Mouse (Mus musculus) gastrocnemius, postnatal 36 days (tissue): Measurements from ENCODE around the gene Dner. TPM values are rescaled to one million over a fixed set of nuclear protein-coding genes. Genes with fewer than 3 reads are reported as not detected.

Experiments used
- DNase-seq, 2 experiments: peaks; one replicate each; pipeline ENCODE4 v3.0.0; 2022
- intact Hi-C: fragments of 180-260 bp; cut with DNase I; formaldehyde crosslinking; loops from one replicate; pipeline ENCODE4 v1.15.1; 2025
- long read RNA-seq, 2 experiments: library from polyadenylated mRNA; stranded (forward); transcript quantifications; one replicate each; pipeline ENCODE4 v2.0.0; 2021
- total RNA-seq, 2 experiments: library from RNA; stranded (reverse); gene quantifications; 2 replicates each; pipeline ENCODE4 v1.2.3; 2021

Dner gene
- not detected for total RNA-seq
- long read RNA-seq, experiment 1 = 0 reads
- long read RNA-seq, experiment 2 = 0 reads

DNA sequence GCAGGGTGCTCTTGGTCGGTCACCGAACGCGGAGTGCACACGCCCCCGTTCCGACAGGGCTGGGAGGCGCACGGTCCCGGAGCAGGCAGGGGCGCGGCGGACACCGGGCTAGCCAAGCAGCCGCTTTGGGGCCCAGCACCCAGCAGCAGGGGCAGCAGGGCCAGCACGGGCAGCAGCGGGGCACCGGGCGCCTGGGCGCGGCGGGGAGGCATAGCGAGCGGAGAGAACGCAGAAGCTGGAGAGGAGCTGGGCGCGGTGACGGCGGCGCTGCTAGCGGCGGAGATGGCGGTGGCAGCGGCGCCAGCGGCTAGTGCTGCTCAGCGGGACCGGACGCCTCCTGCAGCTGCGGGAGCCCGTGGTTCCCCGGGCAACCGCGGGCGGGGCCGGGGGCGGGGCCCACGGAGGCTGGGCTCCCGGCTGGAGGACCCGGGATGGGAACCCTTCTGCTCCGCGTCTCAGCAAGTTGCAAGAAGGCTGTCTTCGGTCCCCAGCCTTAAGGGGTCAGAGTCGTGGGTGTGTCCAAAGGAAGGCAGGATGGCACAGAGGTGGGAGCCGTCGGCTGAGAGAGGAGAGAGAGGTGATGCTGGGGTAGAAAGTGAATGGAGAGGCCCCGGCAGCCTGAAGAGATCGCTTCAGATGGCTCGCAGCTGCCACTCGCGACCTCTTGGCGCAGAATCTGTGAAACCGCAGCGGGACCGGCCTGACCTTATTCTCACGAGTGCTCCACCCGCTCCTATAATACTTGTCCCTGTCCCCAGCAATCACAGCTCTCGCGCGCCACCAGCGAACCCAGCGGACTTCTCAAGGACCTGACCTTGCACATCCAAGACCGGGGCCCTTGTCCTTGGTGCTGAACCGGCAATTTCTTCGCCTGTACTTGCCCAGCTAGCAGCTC, at the start of gene Dner:
Dner (minus strand) TSS at position 705 of the 895 bp plus-strand sequence.
- intact Hi-C loops = no loop called here
- peak; percentile 36 to 66 for DNase-seq

DNA sequence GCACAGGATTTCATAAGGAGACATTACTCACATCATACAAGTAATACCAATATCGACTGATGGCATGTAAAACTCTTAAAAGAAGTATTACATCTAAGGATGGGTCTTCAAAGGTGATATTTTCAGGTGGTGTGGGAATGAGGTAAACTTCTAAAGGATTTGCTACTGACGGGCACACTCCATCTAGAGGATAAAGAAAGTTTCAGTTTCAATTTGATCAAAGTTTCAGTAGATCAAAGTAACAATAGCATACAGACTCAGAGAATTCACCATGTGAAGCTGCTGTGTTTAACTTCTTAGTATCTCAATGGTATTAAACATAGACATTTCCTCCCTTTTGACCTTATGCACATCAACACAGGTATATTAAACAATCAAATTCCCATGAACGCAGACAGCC, 46.1 kb upstream of the Dner start:
- DNase-seq = no peak
- intact Hi-C loops = no loop called here

- intact Hi-C loops = no loop called here
- DNase-seq = no peak
Observed at GRCm38 (mm10) chr1:84740080-84740479, 44.1 kb upstream of the Dner start.

DNA sequence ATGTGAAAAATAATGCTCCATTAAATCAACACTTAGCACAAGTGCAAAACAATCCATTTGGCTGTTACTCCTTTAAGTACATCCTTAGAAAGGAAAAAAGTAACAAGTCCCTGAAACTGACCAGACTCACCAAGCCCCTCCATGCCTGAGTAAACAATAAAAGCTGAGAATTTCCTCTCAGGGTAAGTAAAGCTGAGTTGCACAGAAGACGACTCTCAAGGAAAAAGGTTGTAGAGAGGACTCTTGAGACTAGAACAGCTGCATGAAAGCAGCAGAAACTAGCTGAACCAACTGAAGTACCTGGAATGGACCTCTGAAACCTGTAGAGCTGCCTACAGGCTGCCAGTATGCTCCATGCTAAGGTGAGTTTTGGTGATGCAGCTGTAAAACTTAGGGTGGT, 41.1 kb upstream of the Dner start:
- no peak for DNase-seq
- intact Hi-C loops = loop anchor here (10.0 kb wide), 1 partner anchor 108 kb away; the partner anchor contains the start of gene Trip12

DNA sequence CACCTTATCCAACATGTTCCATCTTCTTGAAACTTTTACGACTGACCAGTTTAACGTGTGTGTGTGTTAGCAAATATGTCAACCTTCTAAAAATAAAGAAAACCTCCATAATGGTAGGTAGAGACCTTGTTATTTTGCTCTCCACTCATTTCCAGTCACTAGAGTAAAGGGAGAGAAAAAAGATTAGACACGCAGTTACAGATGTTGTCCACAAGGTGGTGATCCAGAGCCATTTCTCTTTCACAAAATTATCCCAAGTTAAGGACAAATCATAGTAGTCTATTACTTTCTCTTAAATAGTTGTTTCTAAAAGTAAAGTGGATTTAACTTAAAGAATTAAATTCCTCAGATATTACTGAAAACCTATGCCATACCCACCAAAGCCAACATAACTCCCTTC, 37.8 kb upstream of the Dner start:
- intact Hi-C loops = loop anchor here (5.0 to 10.0 kb wide), 2 partner anchors 111 to 149 kb away; partner anchors contain the start of gene Trip12
- no peak for DNase-seq

DNA sequence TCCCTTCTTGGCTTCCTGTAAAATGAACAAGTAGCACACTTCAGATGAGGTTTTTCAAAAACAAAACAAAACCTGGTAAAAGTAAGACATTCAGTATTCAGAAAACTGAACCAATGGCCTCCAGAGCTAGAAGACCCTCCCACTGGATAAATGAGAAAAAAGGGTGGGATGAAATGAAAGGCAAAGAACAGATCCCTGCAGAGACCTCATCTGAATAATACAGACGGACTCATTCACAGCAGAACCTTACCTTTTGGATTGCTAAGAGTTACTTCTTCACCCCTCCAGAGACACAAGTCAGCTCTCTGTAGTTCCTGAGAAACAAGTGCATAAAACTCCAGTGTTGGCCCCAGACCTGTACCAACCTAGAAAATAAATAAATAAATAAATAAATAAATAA, 35.7 kb upstream of the Dner start:
- intact Hi-C loops = loop anchor here (5.0 to 10.0 kb wide), 2 partner anchors 113 to 151 kb away; partner anchors contain the start of gene Trip12
- DNase-seq = no peak

DNA sequence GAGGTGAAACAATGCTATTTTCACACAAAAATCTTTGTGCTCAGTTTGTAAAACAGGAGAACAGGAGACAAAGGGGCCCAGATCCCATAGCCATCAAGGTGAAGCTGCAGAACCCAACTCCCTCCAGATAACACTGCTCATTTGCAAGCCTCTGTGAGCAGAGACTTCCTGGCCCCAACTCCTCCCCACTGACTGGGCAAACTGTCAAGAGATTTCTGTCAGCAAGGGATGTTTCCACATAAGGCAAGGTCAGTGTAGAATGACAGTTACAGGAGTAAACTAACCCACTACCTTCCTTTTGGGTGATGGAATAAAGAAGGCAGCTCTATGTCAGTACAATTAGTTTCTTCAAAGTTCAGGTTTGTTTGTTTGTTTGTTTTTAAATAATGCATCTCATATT, 26.8 kb upstream of the Dner start:
- DNase-seq = no peak
- intact Hi-C loops = no loop called here

DNA sequence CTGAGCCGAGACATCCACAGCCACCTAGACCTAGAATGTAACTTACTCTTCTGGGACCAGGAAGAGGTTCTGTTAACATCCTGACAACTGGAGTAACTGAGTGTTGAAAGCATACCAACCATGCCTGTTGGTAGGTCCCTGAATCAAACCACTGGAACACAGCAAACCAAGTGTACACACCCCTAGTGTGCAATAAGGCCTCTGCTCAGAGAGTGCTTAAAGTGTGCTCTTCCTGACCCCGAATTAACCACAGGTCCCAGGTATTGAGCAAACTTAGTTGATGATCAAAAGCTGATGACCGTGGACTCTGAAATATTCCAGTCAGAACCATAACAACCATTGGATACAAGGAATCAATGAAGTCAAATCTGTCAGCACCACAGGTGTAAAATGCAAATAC, 26.4 kb upstream of the Dner start:
- intact Hi-C loops = no loop called here
- DNase-seq = no peak

- intact Hi-C loops = no loop called here
- DNase-seq = no peak
Observed at GRCm38 (mm10) chr1:84721942-84722341, 25.9 kb upstream of the Dner start.

GRCm38 (mm10) chr1:84709810-84710785, 14.1 kb upstream of the Dner start:
- no peak for DNase-seq
- intact Hi-C loops = no loop called here

- DNase-seq = no peak
- intact Hi-C loops = no loop called here
Observed at GRCm38 (mm10) chr1:84709406-84709805, 13.4 kb upstream of the Dner start.

GRCm38 (mm10) chr1:84700254-84700653, 4.2 kb upstream of the Dner start:
- intact Hi-C loops = no loop called here
- no peak for DNase-seq

GRCm38 (mm10) chr1:84697136-84697535, 1.1 kb upstream of the Dner start:
- intact Hi-C loops = no loop called here
- no peak for DNase-seq

- DNase-seq = no peak
Observed at GRCm38 (mm10) chr1:84694688-84695474, 1.1 kb downstream of the Dner start.

DNA sequence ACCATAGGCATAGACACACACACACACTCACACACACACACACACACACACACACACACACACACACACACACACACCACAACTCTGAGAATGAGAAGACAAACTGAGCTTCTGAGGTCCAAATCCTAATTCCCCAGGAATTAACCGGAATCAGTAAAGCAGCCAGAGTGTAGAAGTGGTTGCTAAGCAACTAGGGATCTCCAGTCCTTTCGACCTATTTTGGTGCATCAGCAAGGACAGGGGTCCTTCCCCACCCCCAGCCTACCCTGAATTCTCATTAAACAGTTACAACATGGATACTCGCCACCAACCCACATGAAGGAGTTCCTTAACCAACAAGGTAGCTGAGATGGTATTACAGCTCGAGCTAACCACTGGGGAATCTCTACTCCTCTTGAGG, 18.1 kb downstream of the Dner start:
- intact Hi-C loops = no loop called here
- DNase-seq = no peak

More at GRCm38 (mm10) chr1:84694688-84695474, 1.1 kb downstream of the Dner start:
- intact Hi-C loops = no loop called here

GRCm38 (mm10) chr1:84668100-84668846, 27.7 kb downstream of the Dner start:
- intact Hi-C loops = no loop called here
- no peak for DNase-seq

- intact Hi-C loops = no loop called here
- no peak for DNase-seq
Observed at GRCm38 (mm10) chr1:84667660-84668059, 28.4 kb downstream of the Dner start.

- no peak for DNase-seq
- intact Hi-C loops = no loop called here
Observed at GRCm38 (mm10) chr1:84664377-84665118, 31.5 kb downstream of the Dner start.

DNA sequence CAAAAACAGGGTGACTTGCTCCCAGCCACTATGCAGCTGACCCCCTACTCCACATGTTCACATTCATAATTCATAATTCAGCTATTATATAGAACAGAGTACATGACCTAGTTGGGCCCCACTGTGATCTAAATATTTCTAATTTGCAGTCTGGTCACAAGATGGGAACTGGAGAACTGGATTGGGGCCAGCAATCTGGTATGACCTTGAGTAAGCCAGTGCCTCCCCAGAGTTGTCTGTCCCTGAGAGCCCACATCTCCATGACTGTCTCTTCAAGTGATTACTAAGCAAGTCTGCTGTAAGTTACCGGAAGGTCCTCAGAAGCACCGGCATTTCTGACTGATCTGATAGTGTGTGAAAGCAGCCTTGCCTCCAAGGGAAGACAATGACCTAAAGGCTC, 49.2 kb downstream of the Dner start:
- DNase-seq = no peak
- intact Hi-C loops = no loop called here
